1 mouse cellular context compared by ENCODE assay signal in the genomic region with DNA sequence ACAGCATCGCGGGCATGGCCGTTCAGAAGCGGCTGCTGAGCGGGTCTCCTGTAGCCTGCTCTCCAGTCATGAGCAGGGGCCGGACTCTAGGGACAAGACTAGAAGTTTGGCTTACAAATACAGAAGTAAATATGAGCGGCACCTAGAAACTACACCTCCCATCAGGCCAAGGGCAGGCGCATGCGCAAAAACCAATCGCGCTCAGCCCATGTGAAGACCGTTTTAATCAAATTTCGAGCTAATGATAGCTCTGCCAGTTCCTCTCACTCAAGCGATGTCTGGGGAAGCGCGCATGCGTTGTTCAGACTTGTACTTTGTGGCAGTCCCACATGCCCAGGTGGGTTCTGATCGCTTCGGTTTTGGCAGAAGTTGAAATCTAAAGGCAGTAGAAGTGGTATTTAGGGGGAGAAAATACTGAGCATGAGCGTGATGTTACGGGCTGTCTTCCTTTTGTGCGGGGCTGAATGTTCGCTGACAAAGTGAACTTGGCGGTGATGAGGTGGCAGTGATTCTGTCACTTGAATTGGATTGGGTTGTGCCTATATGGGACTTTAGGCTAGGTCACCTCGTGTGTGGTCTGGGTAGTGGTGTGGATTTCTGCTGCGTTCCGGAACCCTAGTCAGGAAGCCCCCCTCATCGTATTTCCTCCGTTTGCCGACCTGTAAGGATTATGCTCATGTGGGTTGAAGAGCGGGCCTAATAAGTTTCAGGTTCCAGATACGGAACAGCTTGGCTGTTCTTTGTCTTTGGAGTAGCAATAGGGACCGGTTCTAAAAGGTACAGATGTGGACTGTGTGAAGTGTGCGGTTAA.
A peak's percentile ranks its signal among the peaks of the same experiment; 100 is the strongest.
TF ChIP-seq lines count a peak whose summit lies in the region.

Gene Arsk (minus strand): TSS at position 168 of the 811 bp plus-strand sequence.
Gene Ttc37 (plus strand): TSS at position 242 of the 811 bp plus-strand sequence.

TF ChIP-seq in MEL, 35 proteins besides CTCF, POLR2A, EP300 and RAD21 (continued from another document):
- TF ChIP-seq MEF2A (IDR thresholded peaks at IDR 0.05; ENCODE audit: extremely low read depth, insufficient replicate concordance, low read depth, low read length, poor library complexity, severe bottlenecking) (no peak), CHD2 (IDR thresholded peaks at IDR 0.05; ENCODE audit: low read length) (no peak; the same call in 1 of the 2 replicates), USF2 (IDR thresholded peaks at IDR 0.05; ENCODE audit: borderline replicate concordance in 1 of 2, insufficient read depth in 1 of 2, low read depth in 1 of 2, low read length in 2 of 2) (no peak), GATA1 (IDR thresholded peaks at IDR 0.05; ENCODE audit: low read depth, low read length) (no peak), POLR2AphosphoS2 (IDR thresholded peaks at IDR 0.05; ENCODE audit: low read length) (0 out of 2 replicates have a peak, but pooled peaks have one; percentile 67), SIN3A (IDR thresholded peaks at IDR 0.05; ENCODE audit: low read length) (peak; percentile 99), MYB (IDR thresholded peaks at IDR 0.05; ENCODE audit: low read depth, low read length) (no peak), E2F4 (IDR thresholded peaks at IDR 0.05; ENCODE audit: borderline replicate concordance, low read depth, low read length) (no peak), TCF12 (IDR thresholded peaks at IDR 0.05; ENCODE audit: low read depth, low read length) (peak; percentile 33; the same call in 1 of the 2 replicates), TBP (IDR thresholded peaks at IDR 0.05; ENCODE audit: low read depth, low read length) (peak; percentile 78), MAZ (IDR thresholded peaks at IDR 0.05; ENCODE audit: low read depth, low read length) (no peak), ZC3H11A (IDR thresholded peaks at IDR 0.05; ENCODE audit: low read depth, low read length) (no peak), MXI1 (IDR thresholded peaks at IDR 0.05; ENCODE audit: low read depth, low read length) (peak; percentile 89), GABPA (IDR thresholded peaks at IDR 0.05; ENCODE audit: low read depth, low read length) (no peak), MAX (IDR thresholded peaks at IDR 0.05; ENCODE audit: low read length) (no peak), ELF1 (IDR thresholded peaks at IDR 0.05; ENCODE audit: low read depth, low read length) (peak; percentile 73), MYC (IDR thresholded peaks at IDR 0.05; ENCODE audit: low read depth, low read length) (peak; percentile 68), RCOR1 (IDR thresholded peaks at IDR 0.05; ENCODE audit: low read depth, low read length) (no peak), MAFK (IDR thresholded peaks at IDR 0.05; ENCODE audit: borderline replicate concordance, low read depth, low read length) (no peak), KAT2A (conservative IDR thresholded peaks at IDR 0.05; ENCODE audit: low read depth, low read length) (peak; percentile 98), ZKSCAN1 (IDR thresholded peaks at IDR 0.05; ENCODE audit: low read depth, low read length) (no peak), ZNF384 (IDR thresholded peaks at IDR 0.05; ENCODE audit: low read depth, low read length) (no peak), BHLHE40 (IDR thresholded peaks at IDR 0.05; ENCODE audit: borderline replicate concordance, low read depth, low read length) (no peak), NRF1 (IDR thresholded peaks at IDR 0.05; ENCODE audit: insufficient read depth, low read depth, low read length, poor library complexity, severe bottlenecking) (peak; percentile 92)
